Mouse (Mus musculus) intestine, embryonic 16.5 days (tissue): Measurements from ENCODE around the gene Ift122. TPM values are rescaled to one million over a fixed set of nuclear protein-coding genes. Genes with fewer than 3 reads are reported as not detected.
"Not testable (repeated sequence)": the region's sequence is repeated elsewhere in the genome, so short reads cannot be mapped to it uniquely, and the experiment has no call there.

Experiments
- ATAC-seq: fragments of 200-750 bp; cut with Nextera tagmentation; 2 replicates; pipeline ENCODE4 v1.8.0; 2017; ENCODE audit warnings: moderate TSS enrichment, moderate library complexity
- H3K27ac ChIP-seq: fragments of 300-500 bp; sonication (generic); 2 replicates; pipeline ENCODE4 v1.5.1; 2014; ENCODE audit warnings: mild to moderate bottlenecking, low read length
- H3K27me3 ChIP-seq: fragments of 300-500 bp; sonication (generic); replicated peaks from 2 replicates; pipeline ENCODE4 v1.6.1; 2014; ENCODE audit warnings: low read length, control low read depth, mixed read lengths; ENCODE audit not compliant: control insufficient read depth, insufficient read depth
- H3K36me3 ChIP-seq: fragments of 300-500 bp; sonication (generic); 2 replicates; pipeline ENCODE4 v1.6.1; 2014; ENCODE audit warnings: low read length, control low read depth; ENCODE audit not compliant: control insufficient read depth, insufficient read depth
- H3K4me1 ChIP-seq: fragments of 300-500 bp; sonication (generic); 2 replicates; pipeline ENCODE4 v1.6.1; 2014; ENCODE audit warnings: low read length, control low read depth, mixed read lengths; ENCODE audit not compliant: control insufficient read depth, insufficient read depth
- H3K4me2 ChIP-seq: fragments of 300-500 bp; sonication (generic); 2 replicates; pipeline ENCODE4 v1.6.1; 2014; ENCODE audit warnings: low read depth, low read length, control low read depth
- H3K4me3 ChIP-seq: fragments of 300-500 bp; sonication (generic); 2 replicates; pipeline ENCODE4 v1.5.1; 2014; ENCODE audit warnings: mild to moderate bottlenecking, low read length
- H3K9ac ChIP-seq: fragments of 300-500 bp; sonication (generic); 2 replicates; pipeline ENCODE4 v1.6.1; 2014; ENCODE audit warnings: low read depth, low read length
- H3K9me3 ChIP-seq: fragments of 300-500 bp; sonication (generic); 2 replicates; pipeline ENCODE4 v1.6.1; 2016; ENCODE audit warnings: low read length, control low read depth; ENCODE audit not compliant: control insufficient read depth
- WGBS: fragments of 180-500 bp; shearing (Covaris S2); extraction: QIAGEN DNeasy Blood & Tissue Kit; methylation state at CpG from one replicate; pipeline ENCODE4 v1.1.7; 2014; 5-methylcytosine and 5-hydroxymethylcytosine counted together
- polyA plus RNA-seq: library from polyadenylated mRNA; unstranded; fragments of >200 nt; fragmentation: Nextera tagmentation; extraction: Ambion mirVana; gene quantifications from 2 replicates; pipeline ENCODE4 v1.2.1, GENCODE M21; 2015

The Ift122 gene
- polyA plus RNA-seq, 1 experiment from 2014 or later, result 13.1 TPM

- 53% methylated on average over 4 of the region's 4 CpGs for WGBS
- peak overlapping the region; percentile 17; the same call in 1 of the 2 replicates for H3K27ac ChIP-seq
- no peak overlapping the region for H3K9ac ChIP-seq
- no peak for ATAC-seq
- 0 out of 2 replicates have a peak, but pooled peaks cover 2% of the 10 kb centered on the region for H3K36me3 ChIP-seq
- no peaks in the 10 kb centered on the region for H3K9me3 ChIP-seq
- no peak overlapping the region for H3K4me2 ChIP-seq
- H3K4me1 ChIP-seq, result peaks cover 21% of the 10 kb centered on the region
- no peak overlapping the region for H3K4me3 ChIP-seq
- H3K27me3 ChIP-seq, result no peaks in the 10 kb centered on the region
Measured at GRCm38 (mm10) chr6:115856361-115856745, 3.1 kb downstream of the Ift122 start.

- WGBS, result 34% methylated on average over 4 of the region's 4 CpGs
Measured at GRCm38 (mm10) chr6:115859258-115859657, 6.0 kb downstream of the Ift122 start.

DNA sequence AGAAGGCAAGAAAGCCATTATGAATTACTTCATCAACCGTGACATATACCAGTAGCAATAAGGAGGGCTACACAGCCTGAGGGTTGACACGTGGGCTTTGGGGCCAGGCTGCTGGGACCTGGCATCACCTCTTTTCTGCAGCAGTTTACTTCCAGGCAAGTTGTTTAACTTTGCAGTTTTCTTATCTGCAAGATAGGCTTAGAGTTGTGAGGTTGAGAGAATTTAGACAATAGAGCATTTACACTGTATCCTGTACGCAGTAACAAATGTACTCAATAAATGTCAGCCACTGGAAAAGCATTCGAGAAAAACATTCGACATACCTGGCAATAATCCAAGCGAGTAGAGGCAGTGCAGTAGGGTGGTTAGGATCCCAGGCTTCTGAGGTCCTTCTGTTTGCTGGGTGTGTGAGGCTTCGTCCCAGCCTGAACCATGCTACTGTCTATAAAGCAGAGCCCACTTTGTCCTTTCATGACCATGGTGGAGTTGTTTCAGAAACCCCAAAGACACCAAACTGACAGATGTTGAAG, 6.8 kb downstream of the Ift122 start:
- 42% methylated on average over 7 of the region's 7 CpGs for whole genome bisulfite sequencing
- no peak overlapping the region for H3K9ac ChIP-seq
- H3K27ac ChIP-seq, result no peak overlapping the region
- H3K36me3 ChIP-seq, result no peaks in the 10 kb centered on the region
- peak; percentile 29; the same call in 1 of the 2 replicates for ATAC-seq
- no peak overlapping the region for H3K4me3 ChIP-seq
- no peak overlapping the region for H3K4me2 ChIP-seq
- no peaks in the 10 kb centered on the region for H3K9me3 ChIP-seq
- peaks cover 28% of the 10 kb centered on the region for H3K4me1 ChIP-seq
- no peaks in the 10 kb centered on the region for H3K27me3 ChIP-seq

More at GRCm38 (mm10) chr6:115859258-115859657, 6.0 kb downstream of the Ift122 start:
- Histone ChIP-seq H3K27ac (0 out of 2 replicates have a peak overlapping the region, but pooled peaks have one; percentile 30), H3K9me3 (no peaks in the 10 kb centered on the region), H3K9ac (peak overlapping the region; percentile 12; the same call in 1 of the 2 replicates), H3K36me3 (no peaks in the 10 kb centered on the region), H3K4me2 (no peak overlapping the region), H3K27me3 (no peaks in the 10 kb centered on the region), H3K4me1 (peaks cover 28% of the 10 kb centered on the region), H3K4me3 (no peak overlapping the region)
- peak; percentile 57 for ATAC-seq

- peak overlapping the region; percentile 78 for H3K27ac ChIP-seq
- H3K4me2 ChIP-seq, result no peak overlapping the region
- no peaks in the 10 kb centered on the region for H3K9me3 ChIP-seq
- WGBS, result 43% methylated on average over 7 of the region's 7 CpGs
- no peaks in the 10 kb centered on the region for H3K27me3 ChIP-seq
- peaks cover 24% of the 10 kb centered on the region for H3K4me1 ChIP-seq
- ATAC-seq, result peak; percentile 45
- no peaks in the 10 kb centered on the region for H3K36me3 ChIP-seq
- no peak overlapping the region for H3K9ac ChIP-seq
- no peak overlapping the region for H3K4me3 ChIP-seq
Measured at GRCm38 (mm10) chr6:115863340-115863841, 10.1 kb downstream of the Ift122 start.

- H3K9ac ChIP-seq, result no peak overlapping the region
- H3K27me3 ChIP-seq, result no peaks in the 10 kb centered on the region
- H3K9me3 ChIP-seq, result no peaks in the 10 kb centered on the region
- H3K4me2 ChIP-seq, result no peak overlapping the region
- no peak for ATAC-seq
- H3K4me1 ChIP-seq, result peaks cover 12% of the 10 kb centered on the region; the same call in 1 of the 2 replicates
- H3K4me3 ChIP-seq, result no peak overlapping the region
- 86% methylated on average over 4 of the region's 4 CpGs for WGBS
- no peak overlapping the region for H3K27ac ChIP-seq
- H3K36me3 ChIP-seq, result no peaks in the 10 kb centered on the region
Measured at GRCm38 (mm10) chr6:115865246-115865645, 12.0 kb downstream of the Ift122 start.

- not testable (repeated sequence) for H3K36me3 ChIP-seq, H3K4me1 ChIP-seq
- WGBS, result no CpG with 5 or more reads among the region's 3 CpGs
Measured at GRCm38 (mm10) chr6:115867157-115867556, 13.9 kb downstream of the Ift122 start.

GRCm38 (mm10) chr6:115871318-115871717, 18.0 kb downstream of the Ift122 start:
- not testable (repeated sequence) for ATAC-seq, H3K4me3 ChIP-seq, H3K4me1 ChIP-seq, H3K27me3 ChIP-seq, H3K9me3 ChIP-seq, H3K9ac ChIP-seq, H3K4me2 ChIP-seq, H3K36me3 ChIP-seq, H3K27ac ChIP-seq
- WGBS, result no CpG with 5 or more reads among the region's 3 CpGs

More at GRCm38 (mm10) chr6:115867157-115867556, 13.9 kb downstream of the Ift122 start:
- H3K9me3 ChIP-seq, H3K27ac ChIP-seq, ATAC-seq, H3K4me3 ChIP-seq, H3K4me2 ChIP-seq, H3K9ac ChIP-seq, H3K27me3 ChIP-seq: not testable (repeated sequence)

DNA sequence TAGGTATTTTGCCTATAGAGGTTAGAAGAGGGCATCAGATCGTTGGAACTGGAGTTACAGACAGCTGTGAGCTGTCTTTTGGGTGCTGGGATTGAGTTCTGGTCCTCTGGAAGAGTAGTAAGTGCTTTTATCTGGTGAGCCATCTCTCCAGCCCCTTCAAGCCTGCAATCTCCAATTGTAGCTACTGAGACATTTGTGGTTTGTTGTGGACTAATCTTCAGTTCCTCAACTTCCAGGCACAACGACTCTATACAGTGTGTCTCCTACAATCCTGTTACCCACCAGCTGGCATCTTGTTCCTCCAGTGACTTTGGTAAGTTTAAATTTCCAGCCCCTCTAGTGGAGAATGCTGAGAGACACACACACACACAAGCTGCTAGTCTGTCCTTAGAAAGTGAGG, 24.0 kb downstream of the Ift122 start:
- WGBS, result 74% methylated on average over 2 of the region's 2 CpGs
- H3K27ac ChIP-seq, result no peak overlapping the region
- H3K27me3 ChIP-seq, result no peaks in the 10 kb centered on the region
- H3K36me3 ChIP-seq, result no peaks in the 10 kb centered on the region
- no peak overlapping the region for H3K9ac ChIP-seq
- H3K4me1 ChIP-seq, result no peaks in the 10 kb centered on the region
- H3K9me3 ChIP-seq, result no peaks in the 10 kb centered on the region
- H3K4me2 ChIP-seq, result no peak overlapping the region
- H3K4me3 ChIP-seq, result no peak overlapping the region
- no peak for ATAC-seq

GRCm38 (mm10) chr6:115878694-115879093, 25.4 kb downstream of the Ift122 start:
- ATAC-seq, result no peak
- Histone ChIP-seq H3K9ac (no peak overlapping the region), H3K27ac (no peak overlapping the region), H3K36me3 (no peaks in the 10 kb centered on the region), H3K4me1 (no peaks in the 10 kb centered on the region), H3K4me2 (no peak overlapping the region), H3K4me3 (no peak overlapping the region), H3K9me3 (no peaks in the 10 kb centered on the region), H3K27me3 (no peaks in the 10 kb centered on the region)
- WGBS, result 64% methylated on average over 6 of the region's 6 CpGs

- Histone ChIP-seq H3K9ac (no peak overlapping the region), H3K4me2 (no peak overlapping the region), H3K4me1 (no peaks in the 10 kb centered on the region), H3K27ac (no peak overlapping the region), H3K36me3 (no peaks in the 10 kb centered on the region), H3K27me3 (no peaks in the 10 kb centered on the region), H3K9me3 (no peaks in the 10 kb centered on the region), H3K4me3 (no peak overlapping the region)
- no peak for ATAC-seq
- WGBS, result 76% methylated on average over 6 of the region's 6 CpGs
Measured at GRCm38 (mm10) chr6:115879736-115880135, 26.5 kb downstream of the Ift122 start.
